Mouse (Mus musculus) liver, postnatal 0 days (tissue): ENCODE data around the gene Mavs.

Source experiments
- CTCF ChIP-seq: sonication (generic); IDR thresholded peaks from 2 replicates; pipeline ENCODE4 v1.5.1; 2016; ENCODE audit warnings: antibody characterized with exemption, low read depth
- EP300 ChIP-seq: IDR thresholded peaks from 2 replicates; pipeline ENCODE4 v1.6.1; 2016; ENCODE audit warnings: antibody characterized with exemption, low read depth, mild to moderate bottlenecking

DNA sequence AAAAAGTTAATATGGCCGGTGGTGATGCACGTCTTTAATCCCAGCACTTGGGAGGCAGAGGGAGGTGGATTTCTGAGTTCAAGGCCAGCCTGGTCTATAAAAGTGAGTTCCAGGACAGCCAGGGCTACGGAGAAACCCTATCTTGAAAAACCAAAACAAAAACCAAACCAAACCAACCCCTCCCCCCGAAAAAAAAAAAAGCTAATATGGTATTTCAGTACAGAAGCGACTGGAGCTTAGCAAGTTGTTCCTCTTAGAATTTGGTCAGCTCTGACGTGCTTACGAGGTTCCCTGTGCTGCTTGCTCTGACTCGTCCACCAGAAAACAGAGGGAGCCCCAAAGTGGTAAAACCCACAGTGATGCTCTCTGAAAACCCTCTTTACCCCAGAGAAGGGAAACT lies 24.8 kb downstream of the Mavs start:
- no peak for TF ChIP-seq CTCF
- no peak for TF ChIP-seq EP300
